Mouse (Mus musculus) gastrocnemius, postnatal 36 days (tissue): ENCODE results near the gene Dnaic1. TPM values are rescaled to one million over a fixed set of nuclear protein-coding genes. Genes with fewer than 3 reads are reported as not detected.

Experiments used
- DNase-seq, 2 experiments: peaks; one replicate each; pipeline ENCODE4 v3.0.0; 2022
- intact Hi-C: fragments of 180-260 bp; cut with DNase I; formaldehyde crosslinking; loops from one replicate; pipeline ENCODE4 v1.15.1; 2025
- total RNA-seq, 2 experiments: library from RNA; stranded (reverse); gene quantifications; 2 replicates each; pipeline ENCODE4 v1.2.3; 2021

Dnaic1 gene
- total RNA-seq, 2 experiments from 2014 or later = not detected

GRCm38 (mm10) chr4:41630196-41630595 lies 60.6 kb downstream of the Dnaic1 start:
- DNase-seq = no peak
- intact Hi-C loops = no loop called here

GRCm38 (mm10) chr4:41631390-41631789 lies 61.8 kb downstream of the Dnaic1 start:
- DNase-seq = no peak

GRCm38 (mm10) chr4:41633001-41633400 lies 63.4 kb downstream of the Dnaic1 start:
- intact Hi-C loops = no loop called here
- no peak for DNase-seq

More at GRCm38 (mm10) chr4:41631390-41631789, 61.8 kb downstream of the Dnaic1 start:
- intact Hi-C loops = no loop called here

- DNase-seq = no peak
- intact Hi-C loops = no loop called here
Observed at GRCm38 (mm10) chr4:41634631-41635030, 65.1 kb downstream of the Dnaic1 start.

- intact Hi-C loops = no loop called here
- DNase-seq = no peak
Observed at GRCm38 (mm10) chr4:41635224-41635623, 65.6 kb downstream of the Dnaic1 start.

GRCm38 (mm10) chr4:41635906-41636305 lies 66.3 kb downstream of the Dnaic1 start:
- DNase-seq = no peak
- intact Hi-C loops = no loop called here

- intact Hi-C loops = no loop called here
- no peak for DNase-seq
Observed at GRCm38 (mm10) chr4:41636366-41636765, 66.8 kb downstream of the Dnaic1 start.

- no peak for DNase-seq
- intact Hi-C loops = no loop called here
Observed at GRCm38 (mm10) chr4:41636882-41637635, 67.5 kb downstream of the Dnaic1 start.

- intact Hi-C loops = no loop called here
- no peak for DNase-seq
Observed at GRCm38 (mm10) chr4:41638186-41638731, 68.7 kb downstream of the Dnaic1 start.

- DNase-seq = no peak
- intact Hi-C loops = no loop called here
Observed at GRCm38 (mm10) chr4:41638828-41639213, 69.2 kb downstream of the Dnaic1 start.

- intact Hi-C loops = no loop called here
- DNase-seq = no peak
Observed at GRCm38 (mm10) chr4:41639214-41639841, 69.8 kb downstream of the Dnaic1 start.

GRCm38 (mm10) chr4:41639913-41640507 lies 70.4 kb downstream of the Dnaic1 start, which contains the start of gene Enho:
Enho (minus strand) TSS chr4:41640324.
- intact Hi-C loops = no loop called here
- DNase-seq = peak; percentile 91 to 93

GRCm38 (mm10) chr4:41641199-41641822 lies 71.7 kb downstream of the Dnaic1 start:
- DNase-seq = no peak
- intact Hi-C loops = no loop called here

GRCm38 (mm10) chr4:41645488-41645887 lies 75.9 kb downstream of the Dnaic1 start:
- no peak for DNase-seq
- intact Hi-C loops = loop anchor here (5.0 kb wide), 1 partner anchor 173 kb away; no protein-coding TSS in a partner anchor

- DNase-seq = no peak
- intact Hi-C loops = loop anchor here (5.0 kb wide), 1 partner anchor 176 kb away; no protein-coding TSS in a partner anchor
Observed at GRCm38 (mm10) chr4:41648157-41648556, 78.6 kb downstream of the Dnaic1 start.

GRCm38 (mm10) chr4:41648627-41649026 lies 79.1 kb downstream of the Dnaic1 start:
- DNase-seq = no peak

GRCm38 (mm10) chr4:41653296-41653695 lies 83.7 kb downstream of the Dnaic1 start:
- intact Hi-C loops = loop anchor here (2.0 to 5.0 kb wide), 3 partner anchors 46 to 131 kb away; no protein-coding TSS in a partner anchor
- DNase-seq = peak; percentile 63 to 64

More at GRCm38 (mm10) chr4:41648627-41649026, 79.1 kb downstream of the Dnaic1 start:
- intact Hi-C loops = loop anchor here (5.0 kb wide), 1 partner anchor 176 kb away; no protein-coding TSS in a partner anchor

- intact Hi-C loops = loop anchor here (2.0 to 5.0 kb wide), 3 partner anchors 46 to 131 kb away; no protein-coding TSS in a partner anchor
- DNase-seq = no peak
Observed at GRCm38 (mm10) chr4:41653730-41654129, 84.2 kb downstream of the Dnaic1 start.

GRCm38 (mm10) chr4:41654217-41654616 lies 84.6 kb downstream of the Dnaic1 start:
- intact Hi-C loops = loop anchor here (5.0 kb wide), 2 partner anchors 47 to 132 kb away; no protein-coding TSS in a partner anchor
- peak; percentile 46 to 56 for DNase-seq

GRCm38 (mm10) chr4:41655525-41655924 lies 86.0 kb downstream of the Dnaic1 start:
- intact Hi-C loops = loop anchor here (5.0 kb wide), 1 partner anchor 52 kb away; no protein-coding TSS in a partner anchor
- no peak for DNase-seq
